Mouse (Mus musculus) heart, embryonic 16.5 days (tissue): ENCODE data around the gene Kcnip1. TPM values are rescaled to one million over a fixed set of nuclear protein-coding genes. Genes with fewer than 3 reads are reported as not detected.

Source experiments
- ATAC-seq: fragments of 200-750 bp; cut with Nextera tagmentation; replicated peaks from 2 replicates; pipeline ENCODE4 v1.8.0; 2017; ENCODE audit warnings: moderate number of reproducible peaks; ENCODE audit not compliant: insufficient read depth, low FRiP score; ENCODE audit errors: extremely low read depth
- H3K27ac ChIP-seq: fragments of 300-500 bp; sonication (generic); 2 replicates; pipeline ENCODE4 v1.5.1; 2014; ENCODE audit warnings: mild to moderate bottlenecking, low read length, control low read depth, moderate library complexity
- H3K27me3 ChIP-seq: fragments of 300-500 bp; sonication (generic); 2 replicates; pipeline ENCODE4 v1.6.1; 2014; ENCODE audit warnings: low read length, mixed read lengths; ENCODE audit not compliant: control insufficient read depth, insufficient read depth
- H3K36me3 ChIP-seq: fragments of 300-500 bp; sonication (generic); 2 replicates; pipeline ENCODE4 v1.6.1; 2014; ENCODE audit not compliant: control insufficient read depth, insufficient read depth
- H3K4me1 ChIP-seq: fragments of 300-500 bp; sonication (generic); 2 replicates; pipeline ENCODE4 v1.6.1; 2014; ENCODE audit warnings: low read length, mixed read lengths; ENCODE audit not compliant: control insufficient read depth, insufficient read depth
- H3K4me2 ChIP-seq: fragments of 300-500 bp; sonication (generic); 2 replicates; pipeline ENCODE4 v1.6.1; 2014; ENCODE audit warnings: low read depth, mild to moderate bottlenecking, control low read depth, low read length
- H3K4me3 ChIP-seq: fragments of 300-500 bp; sonication (generic); 2 replicates; pipeline ENCODE4 v1.5.1; 2014; ENCODE audit warnings: mild to moderate bottlenecking, control low read depth, low read length
- H3K9ac ChIP-seq: fragments of 300-500 bp; sonication (generic); 2 replicates; pipeline ENCODE4 v1.6.1; 2014; ENCODE audit warnings: low read length, control low read depth
- H3K9me3 ChIP-seq: fragments of 300-500 bp; sonication (generic); replicated peaks from 2 replicates; pipeline ENCODE4 v1.6.1; 2016; ENCODE audit warnings: low read length; ENCODE audit not compliant: control insufficient read depth
- WGBS: fragments of 180-500 bp; shearing (Covaris S2); extraction: QIAGEN DNeasy Blood & Tissue Kit; methylation state at CpG from one replicate; pipeline ENCODE4 v1.1.7; 2014; 5-methylcytosine and 5-hydroxymethylcytosine counted together
- polyA plus RNA-seq: library from polyadenylated mRNA; unstranded; fragments of >200 nt; fragmentation: Nextera tagmentation; extraction: Ambion mirVana; gene quantifications from 2 replicates; pipeline ENCODE4 v1.2.1, GENCODE M21; 2015

Gene Kcnip1
- polyA plus RNA-seq, 1 experiment from 2014 or later: 0.20 TPM

- Histone ChIP-seq H3K27ac (no peak overlapping the region), H3K27me3 (0 out of 2 replicates have a peak, but pooled peaks cover 2% of the 10 kb centered on the region), H3K9ac (no peak overlapping the region), H3K4me2 (no peak overlapping the region), H3K4me3 (no peak overlapping the region), H3K36me3 (no peaks in the 10 kb centered on the region), H3K4me1 (0 out of 2 replicates have a peak, but pooled peaks cover 4% of the 10 kb centered on the region), H3K9me3 (no peaks in the 10 kb centered on the region)
- 58% methylated on average over 6 of the region's 6 CpGs for WGBS
- ATAC-seq: no peak
Measured at GRCm38 (mm10) chr11:33827829-33828206, 165.1 kb downstream of the Kcnip1 start.

GRCm38 (mm10) chr11:33827085-33827828, 165.7 kb downstream of the Kcnip1 start:
- H3K9ac ChIP-seq: no peak overlapping the region
- 41% methylated on average over 12 of the region's 12 CpGs for WGBS
- ATAC-seq: no peak
- H3K36me3 ChIP-seq: no peaks in the 10 kb centered on the region
- no peak overlapping the region for H3K4me2 ChIP-seq
- no peak overlapping the region for H3K27ac ChIP-seq
- no peak overlapping the region for H3K4me3 ChIP-seq
- 0 out of 2 replicates have a peak, but pooled peaks cover 4% of the 10 kb centered on the region for H3K4me1 ChIP-seq
- no peaks in the 10 kb centered on the region for H3K9me3 ChIP-seq
- H3K27me3 ChIP-seq: 0 out of 2 replicates have a peak, but pooled peaks cover 2% of the 10 kb centered on the region

DNA sequence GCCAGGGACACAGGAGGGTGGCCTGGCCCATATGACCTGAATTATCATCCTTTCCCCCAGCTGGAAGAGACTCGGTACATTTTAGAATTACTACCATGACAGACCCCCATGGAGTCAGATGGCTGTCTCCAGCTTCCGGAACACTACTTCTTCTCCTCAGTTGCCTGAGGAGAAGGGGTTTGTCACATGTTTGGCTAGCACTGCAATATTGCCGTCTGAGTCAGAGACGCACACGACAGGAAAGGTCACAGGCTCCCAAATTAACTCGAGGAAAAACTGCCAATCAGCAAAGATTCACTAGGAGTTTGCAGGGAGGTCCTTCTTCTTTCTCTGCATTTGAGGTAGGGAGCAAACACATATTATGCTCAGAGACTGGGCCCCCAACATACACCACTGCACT, 168.2 kb downstream of the Kcnip1 start:
- Histone ChIP-seq H3K36me3 (no peaks in the 10 kb centered on the region), H3K4me1 (0 out of 2 replicates have a peak, but pooled peaks cover 4% of the 10 kb centered on the region), H3K9me3 (no peaks in the 10 kb centered on the region), H3K4me3 (no peak overlapping the region), H3K27me3 (0 out of 2 replicates have a peak, but pooled peaks cover 2% of the 10 kb centered on the region), H3K4me2 (no peak overlapping the region), H3K27ac (no peak overlapping the region), H3K9ac (no peak overlapping the region)
- ATAC-seq: no peak
- WGBS: 46% methylated on average over 6 of the region's 6 CpGs

DNA sequence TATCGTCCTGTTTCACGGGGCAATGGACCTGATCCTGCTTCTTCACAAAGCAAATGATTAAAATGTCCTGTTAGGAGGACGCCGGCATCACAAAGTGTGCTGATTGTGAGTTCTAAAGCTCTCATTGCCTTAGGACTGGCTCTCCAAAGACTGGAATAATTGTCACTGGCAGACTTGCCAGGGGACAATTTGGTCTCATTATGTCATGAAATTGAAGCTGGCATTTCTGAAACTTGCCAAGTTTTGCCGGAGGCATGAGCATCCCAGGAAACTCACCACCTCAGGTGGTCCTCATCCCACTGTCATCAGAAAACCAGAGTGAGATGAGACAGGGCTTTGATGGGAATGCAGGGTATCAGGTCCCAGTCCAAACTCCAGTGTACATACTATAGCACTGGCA, 171.6 kb downstream of the Kcnip1 start:
- H3K36me3 ChIP-seq: no peaks in the 10 kb centered on the region
- WGBS: 83% methylated on average over 5 of the region's 5 CpGs
- no peak overlapping the region for H3K4me2 ChIP-seq
- H3K9ac ChIP-seq: no peak overlapping the region
- no peaks in the 10 kb centered on the region for H3K27me3 ChIP-seq
- no peaks in the 10 kb centered on the region; the same call in 1 of the 2 replicates for H3K4me1 ChIP-seq
- no peaks in the 10 kb centered on the region for H3K9me3 ChIP-seq
- no peak overlapping the region for H3K27ac ChIP-seq
- H3K4me3 ChIP-seq: no peak overlapping the region
- no peak for ATAC-seq

DNA sequence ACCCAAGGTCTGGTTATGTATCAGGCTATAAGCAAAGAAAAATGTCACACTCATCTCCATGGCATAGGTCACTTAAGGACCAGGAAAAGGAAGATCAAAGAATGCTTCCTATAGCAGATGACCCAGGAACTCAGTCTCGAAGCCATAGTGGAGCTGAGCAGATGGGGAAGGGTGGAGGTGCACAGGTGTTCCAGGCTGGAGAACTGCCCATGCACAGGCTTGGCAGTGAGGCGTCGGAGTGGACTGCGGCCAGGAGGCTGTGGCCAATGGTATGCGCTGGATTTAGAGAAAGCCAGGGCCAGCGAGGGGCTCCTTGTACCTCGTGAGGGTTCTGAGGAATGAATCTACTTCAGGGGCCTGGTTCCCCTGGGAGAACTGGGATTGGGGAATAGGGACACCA, 172.1 kb downstream of the Kcnip1 start:
- no peak overlapping the region for H3K4me3 ChIP-seq
- no peaks in the 10 kb centered on the region for H3K27me3 ChIP-seq
- H3K9me3 ChIP-seq: no peaks in the 10 kb centered on the region
- no peak overlapping the region for H3K4me2 ChIP-seq
- H3K36me3 ChIP-seq: no peaks in the 10 kb centered on the region
- no peak for ATAC-seq
- H3K4me1 ChIP-seq: no peaks in the 10 kb centered on the region; the same call in 1 of the 2 replicates
- WGBS: 77% methylated on average over 7 of the region's 7 CpGs
- H3K27ac ChIP-seq: no peak overlapping the region
- H3K9ac ChIP-seq: no peak overlapping the region

DNA sequence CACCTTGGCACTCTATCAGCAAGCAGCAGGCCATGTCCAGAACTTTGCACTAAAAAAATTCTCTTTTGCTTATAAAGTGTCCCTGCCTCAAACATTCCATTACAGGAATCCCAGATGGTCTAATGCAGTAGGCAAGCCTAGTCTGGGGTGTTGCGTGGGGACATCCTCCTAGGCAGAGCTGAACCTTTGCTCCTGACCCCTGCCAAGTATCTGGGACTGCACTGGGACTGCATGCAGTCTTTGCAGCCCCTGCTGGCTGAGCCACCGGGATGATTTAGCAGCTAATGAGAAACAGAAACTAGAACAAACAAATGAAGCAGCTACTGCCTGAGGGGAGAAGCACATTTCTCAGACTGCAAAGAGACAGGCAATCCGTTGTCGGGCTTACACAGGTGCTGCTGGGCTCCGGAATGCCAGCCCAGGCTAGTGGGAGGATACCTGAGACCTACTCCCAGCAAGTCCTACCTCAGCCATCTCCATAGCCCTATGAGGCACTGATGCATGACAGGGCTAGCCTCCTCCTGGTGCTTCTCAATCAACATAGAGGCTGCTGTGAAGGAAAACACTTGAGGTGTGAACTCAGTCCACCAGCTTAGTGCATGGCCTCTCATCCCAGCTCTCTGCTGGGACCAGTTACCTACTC, 174.0 kb downstream of the Kcnip1 start:
- Histone ChIP-seq H3K9ac (no peak overlapping the region), H3K4me2 (no peak overlapping the region), H3K27me3 (no peaks in the 10 kb centered on the region), H3K4me1 (no peaks in the 10 kb centered on the region; the same call in 1 of the 2 replicates), H3K27ac (no peak overlapping the region), H3K9me3 (no peaks in the 10 kb centered on the region), H3K36me3 (no peaks in the 10 kb centered on the region), H3K4me3 (no peak overlapping the region)
- 48% methylated on average over 5 of the region's 5 CpGs for WGBS
- ATAC-seq: no peak

GRCm38 (mm10) chr11:33816020-33816419, 176.9 kb downstream of the Kcnip1 start:
- 35% methylated on average over 3 of the region's 3 CpGs for WGBS

GRCm38 (mm10) chr11:33810105-33810504, 182.8 kb downstream of the Kcnip1 start:
- no peak for ATAC-seq
- Histone ChIP-seq H3K9me3 (no peaks in the 10 kb centered on the region), H3K27ac (no peak overlapping the region), H3K36me3 (no peaks in the 10 kb centered on the region), H3K27me3 (no peaks in the 10 kb centered on the region), H3K4me1 (no peaks in the 10 kb centered on the region), H3K9ac (no peak overlapping the region), H3K4me2 (no peak overlapping the region), H3K4me3 (no peak overlapping the region)
- WGBS: 42% methylated on average over 7 of the region's 7 CpGs

More at GRCm38 (mm10) chr11:33816020-33816419, 176.9 kb downstream of the Kcnip1 start:
- no peak overlapping the region for H3K9ac ChIP-seq
- no peak overlapping the region for H3K4me2 ChIP-seq
- H3K9me3 ChIP-seq: no peaks in the 10 kb centered on the region
- H3K36me3 ChIP-seq: no peaks in the 10 kb centered on the region
- H3K4me3 ChIP-seq: no peak overlapping the region
- ATAC-seq: no peak
- H3K27ac ChIP-seq: no peak overlapping the region
- H3K4me1 ChIP-seq: no peaks in the 10 kb centered on the region; the same call in 1 of the 2 replicates
- H3K27me3 ChIP-seq: no peaks in the 10 kb centered on the region

GRCm38 (mm10) chr11:33803093-33803492, 189.9 kb downstream of the Kcnip1 start:
- 74% methylated on average over 2 of the region's 2 CpGs for WGBS
- ATAC-seq: no peak

More at GRCm38 (mm10) chr11:33803093-33803492, 189.9 kb downstream of the Kcnip1 start:
- Histone ChIP-seq H3K9me3 (no peaks in the 10 kb centered on the region), H3K4me3 (no peak overlapping the region), H3K27me3 (no peaks in the 10 kb centered on the region), H3K27ac (no peak overlapping the region), H3K36me3 (no peaks in the 10 kb centered on the region), H3K4me2 (no peak overlapping the region), H3K9ac (no peak overlapping the region), H3K4me1 (no peaks in the 10 kb centered on the region)
